Mouse (Mus musculus) small intestine, adult 2 months (tissue): ENCODE data around the gene Adamts20. TPM values are rescaled to one million over a fixed set of nuclear protein-coding genes. Genes with fewer than 3 reads are reported as not detected.

ENCODE experiments used
- H3K27ac ChIP-seq: fragments of 200-500 bp; 2 replicates; pipeline ENCODE4 v1.5.1; 2012; ENCODE audit warnings: low read depth, low read length, control low read depth, inconsistent platforms; ENCODE audit not compliant: insufficient read depth
- H3K27me3 ChIP-seq: fragments of 200-500 bp; 2 replicates; pipeline ENCODE4 v1.6.1; 2012; ENCODE audit warnings: mild to moderate bottlenecking, moderate library complexity, low read length, inconsistent platforms; ENCODE audit not compliant: control insufficient read depth, insufficient read depth
- H3K36me3 ChIP-seq: fragments of 200-500 bp; 2 replicates; pipeline ENCODE4 v1.6.1; 2012; ENCODE audit warnings: mild to moderate bottlenecking, low read length, control low read depth, inconsistent platforms; ENCODE audit not compliant: control insufficient read depth, insufficient read depth
- H3K4me1 ChIP-seq: fragments of 200-500 bp; 2 replicates; pipeline ENCODE4 v1.6.1; 2012; ENCODE audit warnings: low read length, inconsistent platforms, mixed read lengths; ENCODE audit not compliant: control insufficient read depth, insufficient read depth, insufficient read length
- H3K4me3 ChIP-seq: fragments of 200-500 bp; 2 replicates; pipeline ENCODE4 v1.5.1; 2012; ENCODE audit warnings: low read depth, mild to moderate bottlenecking, control low read depth, inconsistent platforms, low read length, moderate library complexity
- CTCF ChIP-seq: fragments of 200-500 bp; IDR thresholded peaks from 2 replicates; pipeline ENCODE4 v1.5.1; 2012; ENCODE audit warnings: low read depth, mild to moderate bottlenecking, control low read depth, inconsistent platforms, low read length, moderate library complexity, mixed read lengths; ENCODE audit not compliant: insufficient replicate concordance, insufficient read length; ENCODE audit errors: extremely low read depth
- POLR2A ChIP-seq: fragments of 200-500 bp; IDR thresholded peaks from 2 replicates; pipeline ENCODE4 v1.6.1; 2012; ENCODE audit warnings: low read depth, mild to moderate bottlenecking, control low read depth, inconsistent platforms, low read length, moderate library complexity
- WGBS: fragments of 180-500 bp; shearing (Covaris S2); methylation state at CpG from one replicate; pipeline ENCODE4 v1.1.7; 2018; 5-methylcytosine and 5-hydroxymethylcytosine counted together
- polyA plus RNA-seq: library from polyadenylated mRNA; depleted of rRNA; stranded (reverse); fragments of >200 nt; gene quantifications from 2 replicates; pipeline ENCODE4 v1.2.3, GENCODE M21; 2012; rRNA removed

Gene Adamts20
- polyA plus RNA-seq, 1 experiment = not detected

- Histone ChIP-seq H3K4me3 (no peak overlapping the region), H3K4me1 (no peaks in the 10 kb centered on the region), H3K27me3 (no peaks in the 10 kb centered on the region), H3K27ac (no peak overlapping the region), H3K36me3 (no peaks in the 10 kb centered on the region)
- no peak for TF ChIP-seq CTCF
- TF ChIP-seq POLR2A = no peak
- 40% methylated on average over 8 of the region's 8 CpGs for WGBS
Observed at GRCm38 (mm10) chr15:94223101-94223500, 242.1 kb downstream of the Adamts20 start.

GRCm38 (mm10) chr15:94220686-94221085, 244.5 kb downstream of the Adamts20 start:
- H3K27ac ChIP-seq = no peak overlapping the region
- TF ChIP-seq POLR2A (no peak), CTCF (no peak)
- no peaks in the 10 kb centered on the region for H3K36me3 ChIP-seq
- H3K4me1 ChIP-seq = no peaks in the 10 kb centered on the region
- no peaks in the 10 kb centered on the region for H3K27me3 ChIP-seq
- no peak overlapping the region for H3K4me3 ChIP-seq
- WGBS = 74% methylated on average over 8 of the region's 8 CpGs

Other genes with a start within 250 kb of the Adamts20 start
- gene Pus7l, start 78.1 kb upstream of the Adamts20 start, polyA plus RNA-seq = 0.79 and 1.7 TPM in 2 replicates
- 8.9 and 12.9 TPM in 2 replicates for gene Irak4, start 78.2 kb upstream of the Adamts20 start, polyA plus RNA-seq
- 21.3 and 42.5 TPM in 2 replicates for gene Twf1, start 124.5 kb upstream of the Adamts20 start, polyA plus RNA-seq
- 0.52 and 5.2 TPM in 2 replicates for gene Tmem117, start 163.8 kb upstream of the Adamts20 start, polyA plus RNA-seq